Mouse (Mus musculus) MEL (cell line): ENCODE measurements around the gene Gde1. TPM values are rescaled to one million over a fixed set of nuclear protein-coding genes. Genes with fewer than 3 reads are reported as not detected.

Experiments
- DNase-seq: peaks from one replicate; pipeline ENCODE4 v3.0.0; 2011; ENCODE audit warnings: low read depth, low spot score
- H3K27ac ChIP-seq: 2 replicates; pipeline ENCODE4 v1.5.1; 2012; ENCODE audit warnings: low read depth, mild to moderate bottlenecking, control low read depth, low read length, moderate library complexity; ENCODE audit not compliant: control insufficient read depth
- H3K27me3 ChIP-seq, 2 experiments: fragments of 150-350 bp in 1 of 2; sonication (generic) in 1 of 2; 2 replicates each; pipeline ENCODE4 v1.6.1; 2012; ENCODE audit warnings: low read length in 2 of 2, mild to moderate bottlenecking in 2 of 2, improper control_type of control experiment in 1 of 2, moderate library complexity in 1 of 2; ENCODE audit not compliant: insufficient read depth in 2 of 2, control insufficient read depth in 1 of 2
- H3K36me3 ChIP-seq, 2 experiments: 2 replicates each; pipeline ENCODE4 v1.6.1; 2012 to 2014; ENCODE audit warnings: low read length in 2 of 2, improper control_type of control experiment in 1 of 2, inconsistent platforms in 1 of 2, mild to moderate bottlenecking in 1 of 2; ENCODE audit not compliant: insufficient read depth in 2 of 2, control insufficient read depth in 1 of 2
- H3K4me1 ChIP-seq, 2 experiments: fragments of 150-350 bp in 1 of 2; sonication (generic) in 1 of 2; 2 replicates each; pipeline ENCODE4 v1.6.1; 2012; ENCODE audit warnings: low read length in 2 of 2, improper control_type of control experiment in 1 of 2, mild to moderate bottlenecking in 1 of 2; ENCODE audit not compliant: insufficient read depth in 2 of 2, control insufficient read depth in 1 of 2
- H3K4me3 ChIP-seq, 2 experiments: fragments of 150-350 bp in 1 of 2; sonication (generic) in 1 of 2; 2 replicates each; pipeline ENCODE4 v1.5.1; 2012; ENCODE audit warnings: low read depth in 2 of 2, low read length in 2 of 2, mild to moderate bottlenecking in 2 of 2, moderate library complexity in 2 of 2, control low read depth in 1 of 2, improper control_type of control experiment in 1 of 2; ENCODE audit not compliant: control insufficient read depth in 1 of 2, insufficient read depth in 1 of 2
- H3K79me2 ChIP-seq: 2 replicates; pipeline ENCODE4 v1.6.1; 2012; ENCODE audit warnings: mild to moderate bottlenecking, low read length, moderate library complexity; ENCODE audit not compliant: control insufficient read depth, poor library complexity, insufficient read depth
- H3K9ac ChIP-seq: 2 replicates; pipeline ENCODE4 v1.6.1; 2012; ENCODE audit warnings: low read depth, mild to moderate bottlenecking, control low read depth, low read length, moderate library complexity; ENCODE audit not compliant: control insufficient read depth, poor library complexity, severe bottlenecking
- H3K9me3 ChIP-seq: fragments of 150-350 bp; sonication (generic); replicated peaks from 2 replicates; pipeline ENCODE4 v1.6.1; 2012; ENCODE audit warnings: mild to moderate bottlenecking, low read length, improper control_type of control experiment, moderate library complexity; ENCODE audit not compliant: insufficient read depth
- BHLHE40 ChIP-seq: IDR thresholded peaks from 2 replicates; pipeline ENCODE4 v1.6.1; 2012; ENCODE audit warnings: low read depth, mild to moderate bottlenecking, inconsistent platforms, low read length, improper control_type of control experiment, borderline replicate concordance
- CHD1 ChIP-seq: IDR thresholded peaks from 2 replicates; pipeline ENCODE4 v1.6.1; 2012; ENCODE audit warnings: low read depth, mild to moderate bottlenecking, inconsistent platforms, low read length, improper control_type of control experiment
- CTCF ChIP-seq, 3 experiments: IDR thresholded peaks in 2 of 3; conservative IDR thresholded peaks in 1 of 3; 2 replicates each; pipeline ENCODE4 v1.5.1; 2011 to 2012; ENCODE audit warnings: low read length in 3 of 3, low read depth in 2 of 3, mild to moderate bottlenecking in 2 of 3, improper control_type of control experiment in 1 of 3, inconsistent platforms in 1 of 3, mixed read lengths in 1 of 3, moderate library complexity in 1 of 3; ENCODE audit not compliant: control insufficient read depth in 1 of 3, insufficient read depth in 1 of 3, poor library complexity in 1 of 3, severe bottlenecking in 1 of 3
- EP300 ChIP-seq, 2 experiments: IDR thresholded peaks; 2 replicates each; pipeline ENCODE4 v1.6.1; 2011; ENCODE audit warnings: improper control_type of control experiment in 2 of 2, low read length in 2 of 2, low read depth in 1 of 2, mild to moderate bottlenecking in 1 of 2
- GATA1 ChIP-seq: IDR thresholded peaks from 2 replicates; pipeline ENCODE4 v1.6.1; 2011; ENCODE audit warnings: low read depth, low read length, improper control_type of control experiment
- KAT2A ChIP-seq: conservative IDR thresholded peaks from 2 replicates; pipeline ENCODE4 v1.6.1; 2012; ENCODE audit warnings: low read depth, low read length, improper control_type of control experiment, inconsistent platforms
- MYB ChIP-seq: IDR thresholded peaks from 2 replicates; pipeline ENCODE4 v1.6.1; 2011; ENCODE audit warnings: mild to moderate bottlenecking, low read depth, low read length, improper control_type of control experiment
- NRF1 ChIP-seq: IDR thresholded peaks from 2 replicates; pipeline ENCODE4 v1.6.1; 2014; ENCODE audit warnings: low read depth, mild to moderate bottlenecking, inconsistent platforms, low read length, improper control_type of control experiment, moderate library complexity; ENCODE audit not compliant: poor library complexity, insufficient read depth, severe bottlenecking
- POLR2AphosphoS2 ChIP-seq: IDR thresholded peaks from 2 replicates; pipeline ENCODE4 v1.6.1; 2011; ENCODE audit warnings: low read length, improper control_type of control experiment
- SIN3A ChIP-seq: IDR thresholded peaks from 2 replicates; pipeline ENCODE4 v1.6.1; 2012; ENCODE audit warnings: low read length, improper control_type of control experiment, inconsistent platforms
- TAL1 ChIP-seq: IDR thresholded peaks from 2 replicates; pipeline ENCODE4 v1.6.1; 2012; ENCODE audit warnings: mild to moderate bottlenecking, inconsistent platforms, low read length, moderate library complexity, mixed read lengths
- TBP ChIP-seq: IDR thresholded peaks from 2 replicates; pipeline ENCODE4 v1.8.0; 2011; ENCODE audit warnings: low read depth, low read length, improper control_type of control experiment
- TCF12 ChIP-seq: IDR thresholded peaks from 2 replicates; pipeline ENCODE4 v1.6.1; 2014; ENCODE audit warnings: low read depth, mild to moderate bottlenecking, inconsistent platforms, low read length, improper control_type of control experiment, moderate library complexity
- UBTF ChIP-seq: IDR thresholded peaks from 2 replicates; pipeline ENCODE4 v1.6.1; 2012; ENCODE audit warnings: low read depth, mild to moderate bottlenecking, inconsistent platforms, low read length, improper control_type of control experiment, moderate library complexity, borderline replicate concordance; ENCODE audit not compliant: insufficient read depth
- ZKSCAN1 ChIP-seq: IDR thresholded peaks from 2 replicates; pipeline ENCODE4 v1.6.1; 2012; ENCODE audit warnings: low read depth, mild to moderate bottlenecking, inconsistent platforms, low read length, improper control_type of control experiment, moderate library complexity
- polyA plus RNA-seq, 2 experiments: library from polyadenylated mRNA; stranded (reverse) in 1 of 2; unstranded in 1 of 2; fragments of >175 nt in 1 of 2; fragments of >200 nt in 1 of 2; gene quantifications; 2 replicates each; pipeline versions ENCODE4 v1.2.1 to v1.2.4; 2012; ENCODE audit warnings: low replicate concordance in 2 of 2, low read depth in 1 of 2; ENCODE audit not compliant: insufficient read length in 2 of 2, insufficient read depth in 1 of 2, missing spikeins in 1 of 2
- total RNA-seq: library from RNA; depleted of rRNA; stranded (reverse); fragments of 300-350 nt; gene quantifications from 2 replicates; pipeline ENCODE4 v1.2.3, GENCODE M21; 2012

The Gde1 gene
- total and polyA plus RNA-seq, 3 experiments, result 38.1 to 39.8 TPM; not detected in 1

DNA sequence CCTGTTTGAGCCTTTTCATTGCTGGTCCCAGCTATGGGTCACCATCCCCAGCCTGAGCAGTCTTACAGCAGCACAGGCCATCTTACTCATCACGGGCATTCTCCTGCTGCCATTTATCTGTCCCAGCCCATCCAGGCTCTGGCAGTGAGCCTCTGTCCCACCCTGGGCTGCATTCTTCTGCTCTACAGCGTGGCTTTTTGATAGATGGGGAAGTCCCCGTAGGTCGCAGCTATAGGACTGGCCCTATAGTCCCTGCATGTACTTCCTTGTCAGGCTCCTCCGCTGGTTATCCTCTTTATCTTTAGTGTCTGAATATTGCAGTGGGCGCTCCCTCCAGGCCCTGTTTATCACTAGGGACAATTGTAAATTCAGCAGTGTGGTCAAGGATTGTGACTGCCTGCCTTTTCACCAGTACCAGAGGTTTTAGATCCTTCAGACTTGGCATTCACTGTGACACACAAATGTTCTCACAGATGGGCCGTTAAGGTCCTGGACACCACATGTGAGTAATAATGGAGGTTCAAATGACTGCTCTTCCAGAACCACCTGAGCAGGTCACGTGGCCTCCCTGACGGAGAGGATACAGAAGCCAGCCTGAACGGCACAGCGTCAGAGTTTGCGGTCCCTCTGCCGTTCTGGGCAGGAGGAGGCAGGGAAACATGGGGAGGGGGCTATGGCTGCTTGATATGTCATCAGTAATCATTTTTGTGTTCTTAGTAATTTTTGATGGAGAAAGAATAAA is 23.4 kb upstream of the Gde1 start:
- peak; percentile 19 for DNase-seq
- H3K9ac ChIP-seq, result no peak overlapping the region
- no peak for TF ChIP-seq MYB
- TF ChIP-seq GATA1, result no peak
- no peaks in the 10 kb centered on the region for H3K27me3 ChIP-seq
- no peaks in the 10 kb centered on the region for H3K4me1 ChIP-seq
- no peaks in the 10 kb centered on the region for H3K9me3 ChIP-seq
- no peak overlapping the region for H3K4me3 ChIP-seq
- H3K79me2 ChIP-seq, result no peaks in the 10 kb centered on the region
- no peak overlapping the region for H3K27ac ChIP-seq
- peaks cover 0 to 2% of the 10 kb centered on the region in 2 experiments; a peak in 1 of 4 replicates for H3K36me3 ChIP-seq

DNA sequence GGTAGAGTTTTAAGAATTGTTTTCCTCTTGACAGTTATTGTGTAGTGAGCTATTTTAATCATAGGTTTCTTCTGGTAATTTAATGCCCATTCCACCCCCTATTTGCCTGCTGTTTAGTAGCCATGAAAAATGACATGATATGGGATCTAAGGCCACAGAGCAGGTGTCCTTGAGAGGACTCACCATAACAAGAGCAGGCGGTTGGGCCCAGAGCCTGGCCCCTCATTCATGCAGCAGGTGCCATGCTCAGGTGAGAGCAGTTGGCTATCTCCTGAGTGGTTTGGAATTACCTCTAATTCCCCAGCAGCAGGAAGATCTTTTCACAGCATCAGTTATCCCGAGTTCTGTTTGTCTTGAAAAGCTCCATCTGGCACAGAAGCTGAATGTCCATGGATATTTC is 19.9 kb upstream of the Gde1 start:
- no peak overlapping the region for H3K4me3 ChIP-seq
- H3K9me3 ChIP-seq, result no peaks in the 10 kb centered on the region
- H3K27ac ChIP-seq, result no peak overlapping the region
- H3K27me3 ChIP-seq, result no peaks in the 10 kb centered on the region
- H3K36me3 ChIP-seq, result no peaks in the 10 kb centered on the region
- no peaks in the 10 kb centered on the region for H3K79me2 ChIP-seq
- no peak for DNase-seq
- H3K9ac ChIP-seq, result no peak overlapping the region
- TF ChIP-seq ZKSCAN1, result no peak
- no peak for TF ChIP-seq TAL1
- no peak for TF ChIP-seq EP300 (IDR thresholded peaks at IDR 0.05; ENCODE audit: low read depth in 1 of 2, low read length in 2 of 2)
- TF ChIP-seq TCF12, result no peak
- TF ChIP-seq BHLHE40, result no peak
- TF ChIP-seq TBP, result no peak
- TF ChIP-seq KAT2A, result no peak
- TF ChIP-seq POLR2AphosphoS2, result no peak
- no peak for TF ChIP-seq SIN3A
- TF ChIP-seq CTCF (IDR thresholded peaks at IDR 0.05 in 2 of 3, conservative IDR thresholded peaks at IDR 0.05 in 1 of 3; ENCODE audit: control insufficient read depth in 1 of 3, insufficient read depth in 1 of 3, low read depth in 2 of 3, low read length in 3 of 3, poor library complexity in 1 of 3, severe bottlenecking in 1 of 3), result no peak
- no peak for TF ChIP-seq CHD1
- TF ChIP-seq NRF1, result no peak
- no peak for TF ChIP-seq UBTF
- H3K4me1 ChIP-seq, result no peaks in the 10 kb centered on the region
